Mouse (Mus musculus): Measurements from ENCODE around the gene Zfp423. TPM values are rescaled to one million over a fixed set of nuclear protein-coding genes. Genes with fewer than 3 reads are reported as not detected.

Zfp423 gene
- total RNA-seq (2021): 10 to 100 TPM; 15.0 to 19.1 TPM
- long read RNA-seq, experiment 1, partial matches to known transcripts: 16 of 22 reads
- long read RNA-seq, experiment 1, other reads (novel, unspliced or antisense): 6 of 22 reads
- long read RNA-seq, experiment 2, partial matches to known transcripts: 4 of 10 reads
- long read RNA-seq, experiment 2, other reads (novel, unspliced or antisense): 6 of 10 reads

DNA sequence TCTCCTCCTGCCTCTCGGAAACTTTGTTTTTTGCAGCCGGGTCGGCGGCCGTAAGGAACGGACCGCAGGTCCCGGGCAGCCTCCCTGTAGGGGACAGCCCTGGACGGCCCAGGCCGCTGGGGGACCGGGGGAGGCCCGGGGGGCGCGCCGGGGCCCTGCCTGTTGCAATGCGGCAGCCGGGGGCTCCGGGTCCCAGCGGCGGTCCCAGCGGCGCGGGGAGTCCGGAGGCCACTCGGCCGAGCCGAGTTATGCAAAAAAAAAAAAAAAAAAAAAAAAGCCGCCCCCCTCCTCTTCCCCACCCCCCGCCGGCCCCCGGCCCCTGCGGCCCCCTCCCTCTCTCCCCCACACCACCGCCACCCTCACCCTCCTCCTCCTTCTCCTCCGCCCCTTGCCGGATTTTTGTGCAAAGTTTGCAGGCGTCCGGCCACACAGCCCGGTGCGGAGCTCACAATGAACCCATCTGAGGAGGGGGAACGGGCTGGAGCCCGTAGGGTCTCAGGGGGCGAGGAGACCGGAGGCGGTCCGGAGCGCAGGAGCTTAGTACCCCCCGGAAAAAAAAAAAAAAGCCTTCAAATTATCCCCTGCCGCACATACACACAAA lies at the start of gene Zfp423:
TSS of gene Zfp423 (minus strand) at position 276 of the 601 bp plus-strand sequence.
- no peak for DNase-seq (ENCODE audit: low spot score)

DNA sequence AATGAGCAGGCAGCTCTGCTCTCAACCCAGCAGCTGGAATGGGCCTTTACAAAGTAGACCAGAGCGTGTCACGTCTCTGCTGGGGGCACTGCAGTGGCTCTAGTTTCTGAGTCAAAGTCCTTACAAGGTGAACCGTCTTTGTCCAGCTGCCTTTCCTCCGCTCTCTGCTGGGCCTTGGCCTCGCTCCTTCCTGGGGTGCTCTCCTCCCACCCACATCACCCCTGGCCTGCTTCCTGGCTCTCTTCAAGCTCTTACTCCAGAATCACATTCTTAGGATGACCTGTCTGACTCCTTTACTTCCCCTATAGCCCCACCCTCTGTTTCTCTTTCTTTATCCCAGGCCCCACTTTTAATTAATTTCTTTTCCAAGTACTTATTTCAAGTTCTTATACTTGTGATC lies 47.4 kb upstream of the Zfp423 start:
- DNase-seq (ENCODE audit: low spot score): no peak

DNA sequence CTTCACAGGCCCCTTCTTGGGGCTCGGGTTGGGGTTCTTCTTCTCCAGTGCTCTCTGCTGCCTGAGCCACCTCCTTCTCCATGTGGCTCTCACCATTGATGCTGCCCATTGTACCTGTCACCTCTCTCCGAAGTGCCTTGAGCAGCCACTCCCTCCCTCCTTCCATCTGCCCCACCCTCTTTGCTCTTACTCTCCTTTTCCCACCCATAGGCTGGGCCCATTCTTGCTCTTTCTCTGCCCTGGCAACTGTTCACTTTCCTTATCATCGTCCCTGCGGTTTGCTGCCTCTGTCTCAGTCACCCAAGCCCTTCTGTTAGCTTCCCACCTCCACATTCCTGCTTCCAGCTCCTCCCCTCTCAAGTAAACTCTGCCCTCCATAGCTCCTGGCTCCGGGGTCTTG lies 25.4 kb upstream of the Zfp423 start:
- DNase-seq (ENCODE audit: low spot score): no peak

DNA sequence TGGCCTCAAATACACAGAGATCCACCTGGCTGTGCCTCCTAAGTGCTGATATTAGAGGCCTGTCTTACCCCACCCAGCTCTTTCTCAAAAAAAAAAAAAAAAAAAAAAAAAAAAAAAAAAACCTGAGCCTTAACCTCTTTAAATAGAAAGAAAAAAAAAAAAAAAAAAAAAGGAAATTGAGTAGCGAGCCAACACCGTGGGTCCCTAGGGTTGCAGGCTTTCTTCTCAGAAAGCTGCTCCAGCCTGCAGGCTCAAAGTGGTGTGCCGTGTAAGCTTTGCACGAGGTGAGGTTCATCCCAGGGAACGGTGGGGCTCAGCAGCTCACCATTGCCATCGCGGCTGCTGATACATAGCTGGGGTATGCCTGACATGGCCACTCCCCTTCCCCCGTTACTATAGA lies 24.6 kb upstream of the Zfp423 start:
- no peak for DNase-seq (ENCODE audit: low spot score)

DNA sequence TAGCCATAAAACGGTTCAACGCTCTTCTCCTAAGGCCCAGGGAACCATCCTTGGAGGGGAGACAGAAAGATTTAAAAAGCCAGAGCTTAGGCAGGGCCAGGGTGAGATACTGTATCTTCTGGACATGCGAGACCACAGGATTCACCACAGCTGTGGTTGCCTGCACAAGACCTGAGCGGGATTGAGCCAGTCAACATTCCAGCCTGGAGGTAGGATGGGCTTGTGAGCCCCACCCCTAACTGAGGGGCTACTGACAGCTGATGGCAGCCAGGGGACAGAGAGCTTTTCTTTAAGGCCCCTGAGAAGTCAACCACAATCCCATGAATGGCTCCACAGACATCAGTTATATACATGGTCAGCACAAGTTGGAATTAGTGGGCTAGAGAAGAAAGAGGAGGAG lies 23.5 kb upstream of the Zfp423 start:
- no peak for DNase-seq (ENCODE audit: low spot score)

DNA sequence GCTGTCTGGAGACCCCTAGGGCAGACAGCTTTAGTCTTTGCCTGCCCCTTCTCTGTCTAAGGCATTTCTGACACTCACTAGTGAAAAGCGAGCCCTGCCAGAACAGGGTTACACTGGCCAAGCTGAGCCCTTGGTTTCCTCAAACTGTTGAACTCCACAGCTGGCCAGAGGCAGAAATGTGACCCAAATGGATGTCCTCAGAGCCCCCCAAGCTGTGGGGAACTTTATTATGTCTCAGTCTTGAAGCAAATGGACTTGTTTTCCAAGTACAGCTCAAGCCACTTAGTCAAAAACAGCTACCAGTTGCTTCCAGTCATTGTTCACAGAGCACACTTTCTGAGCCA lies 16.0 kb upstream of the Zfp423 start:
- no peak for DNase-seq (ENCODE audit: low spot score)

- DNase-seq (ENCODE audit: low spot score): peak; percentile 36
These were observed 15.5 kb upstream of the Zfp423 start for GRCm38 (mm10) chr8:87974759-87975465.

GRCm38 (mm10) chr8:87974122-87974758 lies 14.8 kb upstream of the Zfp423 start:
- no peak for DNase-seq (ENCODE audit: low spot score)

DNA sequence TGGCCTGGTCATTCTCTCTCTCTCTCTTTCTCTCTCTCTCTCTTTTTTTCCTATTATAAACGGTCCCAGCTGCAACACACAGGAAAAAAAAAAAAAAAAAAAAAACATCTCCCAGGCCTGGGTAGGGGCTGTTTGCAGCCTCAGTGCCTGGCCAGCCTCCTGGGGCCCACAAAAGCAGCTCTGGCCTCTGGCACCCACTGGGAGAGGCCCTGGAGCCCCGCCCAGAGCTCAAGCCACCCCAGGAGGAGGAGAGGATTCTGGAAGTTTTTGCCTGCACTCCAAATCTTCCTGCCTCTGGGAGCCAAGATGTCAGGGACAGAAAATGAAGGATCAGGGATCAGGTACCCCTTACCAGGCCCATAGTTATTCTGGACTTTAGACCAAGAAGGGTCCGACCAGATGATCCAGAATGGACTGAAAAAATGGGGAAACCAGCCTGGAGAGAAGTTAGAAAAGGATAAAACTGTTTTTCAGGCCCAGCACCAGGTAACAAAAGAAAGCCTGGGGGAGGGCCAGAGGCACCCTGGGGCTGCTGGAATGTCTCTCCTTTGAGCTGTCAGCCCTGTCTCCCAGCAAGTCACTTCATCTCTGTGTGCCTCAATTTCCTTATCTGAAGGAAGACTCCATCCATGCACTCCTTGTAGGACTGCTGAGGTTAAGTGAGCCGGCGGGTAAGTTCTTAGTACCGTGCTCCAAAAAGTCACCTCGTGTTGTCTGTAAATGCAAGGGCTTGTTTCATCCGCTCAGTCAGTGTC lies 8.6 kb upstream of the Zfp423 start:
- DNase-seq (ENCODE audit: low spot score): no peak

DNA sequence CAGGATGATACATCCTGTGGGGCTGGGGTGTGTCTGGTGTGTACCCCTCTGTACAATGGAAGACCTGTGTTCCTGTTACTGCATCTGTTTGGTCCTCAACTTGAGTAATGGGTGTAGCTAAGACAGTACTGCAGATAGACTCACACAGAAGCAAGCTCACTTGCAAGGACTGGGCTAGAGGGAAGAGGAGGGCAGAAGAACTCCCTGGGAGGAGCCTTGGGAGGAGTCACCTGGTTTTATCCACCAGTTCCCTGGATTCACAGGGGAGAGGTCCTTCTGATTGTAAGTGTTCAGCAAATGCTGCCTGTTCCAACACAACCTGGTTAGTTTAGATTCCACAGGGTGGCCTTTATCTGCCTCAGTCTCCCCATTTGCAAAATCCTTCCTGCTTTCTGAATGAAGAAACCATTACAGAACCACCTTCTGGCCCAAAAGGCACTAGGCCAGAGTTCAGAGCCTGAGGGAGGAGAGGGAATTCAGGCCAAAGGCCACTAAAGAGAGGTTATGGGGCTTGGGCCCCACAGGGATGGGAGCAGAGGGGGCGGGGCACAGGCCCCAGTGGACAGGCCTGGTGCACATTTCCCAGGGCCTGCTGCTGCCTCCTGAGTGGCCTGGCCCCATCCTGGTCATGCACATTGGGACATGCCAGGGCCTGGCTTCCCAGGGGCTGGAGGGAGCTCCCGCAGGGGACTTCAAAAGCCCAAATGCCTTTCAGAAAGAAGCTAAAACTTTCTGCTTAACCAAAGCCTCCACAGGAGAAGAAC lies 7.8 kb upstream of the Zfp423 start:
- DNase-seq (ENCODE audit: low spot score): no peak

DNA sequence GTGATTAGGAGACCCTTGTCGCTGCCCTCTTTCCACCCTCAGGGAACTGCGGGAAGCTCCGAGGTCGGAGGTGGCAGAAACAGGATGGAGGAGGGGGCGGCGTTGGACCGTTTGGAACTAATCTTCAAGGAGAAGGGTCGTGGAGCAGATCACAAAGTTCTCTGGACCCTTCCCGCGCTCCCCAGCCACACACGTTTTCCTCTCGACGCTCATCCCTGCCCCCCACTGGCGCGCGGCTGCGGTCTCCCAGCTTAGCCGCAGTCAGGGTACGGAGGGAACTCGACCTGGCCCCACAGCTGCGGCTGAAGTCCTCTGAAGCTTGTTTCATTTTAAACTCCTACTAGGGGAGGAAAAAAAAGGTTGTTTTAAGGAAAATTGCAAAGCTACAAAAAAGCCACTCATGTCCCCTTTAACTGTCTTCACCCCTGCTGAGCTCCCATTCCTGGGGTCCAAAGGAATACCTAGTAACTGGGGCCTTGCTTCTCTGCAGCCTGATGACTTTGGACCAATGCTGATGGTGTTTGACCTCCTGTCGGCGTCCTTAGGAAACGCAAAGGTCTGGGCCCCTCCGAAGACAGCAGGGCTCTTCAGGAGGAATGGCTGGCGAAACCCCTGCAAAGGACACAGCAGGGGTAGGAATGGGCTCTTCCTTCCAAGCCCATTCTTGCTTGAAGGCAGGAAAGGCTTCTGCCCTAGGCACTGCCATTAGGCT lies 3.3 kb upstream of the Zfp423 start:
- DNase-seq (ENCODE audit: low spot score): no peak

- peak; percentile 52 for DNase-seq (ENCODE audit: low spot score)
These were observed 2.5 kb upstream of the Zfp423 start for GRCm38 (mm10) chr8:87961680-87962513.

GRCm38 (mm10) chr8:87961108-87961507 lies 1.7 kb upstream of the Zfp423 start:
- DNase-seq (ENCODE audit: low spot score): peak; percentile 51

DNA sequence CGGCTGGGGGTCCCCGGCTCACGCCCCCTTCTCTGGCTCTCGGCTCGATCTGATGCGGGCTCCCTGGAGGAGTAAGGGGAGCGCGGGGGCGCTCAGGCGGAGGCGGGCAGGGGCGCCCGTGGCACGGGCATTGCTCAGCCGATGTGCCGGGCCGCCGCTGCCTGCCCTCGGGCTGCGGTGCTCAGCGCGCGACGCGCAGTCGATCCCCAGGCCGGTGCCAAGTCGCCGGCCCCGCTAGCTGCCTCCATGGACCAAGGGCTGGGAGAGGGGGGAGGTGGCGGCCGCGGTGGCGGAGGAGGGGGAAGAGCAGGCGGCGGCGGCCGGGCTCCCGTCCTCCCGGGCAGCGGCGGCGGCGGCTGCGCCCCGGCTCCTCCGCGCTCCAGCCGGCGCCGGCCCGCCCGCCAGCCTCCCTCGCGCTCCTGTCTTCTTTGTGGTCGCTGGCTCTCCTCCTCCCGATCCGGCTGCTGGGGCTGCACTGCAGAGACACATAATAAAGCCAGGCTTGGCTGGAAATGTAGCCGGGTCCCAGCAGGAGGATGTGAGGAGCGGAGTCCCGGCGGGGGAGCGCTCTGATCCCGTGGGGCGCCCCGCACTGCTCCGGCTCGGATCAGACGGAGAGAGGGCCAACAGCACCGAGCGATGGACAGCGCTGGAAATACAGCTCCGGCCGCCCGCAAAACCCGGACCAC lies 810 bp upstream of the Zfp423 start:
- peak; percentile 81 for DNase-seq (ENCODE audit: low spot score)

DNA sequence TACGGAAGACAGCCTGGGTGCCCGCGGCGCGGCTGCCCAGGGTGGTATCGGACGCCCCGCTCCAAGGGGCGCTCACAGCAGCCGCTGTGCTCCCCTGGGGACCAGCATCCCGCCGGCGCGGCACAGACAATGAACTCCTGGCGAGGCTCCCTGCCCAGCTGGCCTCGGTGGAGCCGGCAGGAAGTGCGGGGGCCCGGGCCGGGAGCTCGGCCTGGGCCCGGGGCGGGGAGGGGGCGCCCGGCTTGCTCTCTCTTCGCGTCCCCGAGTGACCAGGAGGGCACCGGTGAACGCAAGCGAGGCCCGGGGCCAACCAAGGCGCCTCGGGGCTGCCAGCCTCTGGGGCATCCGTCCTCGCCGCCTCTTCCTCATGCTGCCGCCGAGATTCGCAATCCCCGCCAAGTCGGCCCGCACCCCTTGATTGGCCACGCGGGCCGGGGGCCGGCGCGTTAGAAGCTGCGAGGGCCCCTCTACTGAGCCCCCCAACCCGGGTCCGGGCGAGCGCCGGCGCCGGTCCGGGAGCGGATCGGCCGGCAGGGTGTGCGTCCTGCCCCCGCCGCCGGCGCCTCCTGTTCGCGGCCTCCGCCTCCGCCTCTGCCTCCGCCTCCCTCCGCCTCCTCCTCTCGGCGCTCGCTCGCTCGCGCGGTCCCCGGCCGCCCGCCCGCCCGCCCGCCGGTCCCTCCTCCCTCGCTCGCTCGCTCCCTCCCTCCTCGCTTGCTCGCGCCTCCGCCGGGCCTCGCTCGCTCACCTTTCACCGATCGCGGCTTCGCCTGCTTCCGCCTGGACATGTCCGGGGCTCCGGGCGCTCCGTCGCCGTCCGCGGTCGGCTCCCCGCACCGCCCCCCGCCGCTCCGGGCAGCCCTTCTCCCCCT lies 710 bp downstream of the Zfp423 start:
- DNase-seq (ENCODE audit: low spot score): peak; percentile 69

DNA sequence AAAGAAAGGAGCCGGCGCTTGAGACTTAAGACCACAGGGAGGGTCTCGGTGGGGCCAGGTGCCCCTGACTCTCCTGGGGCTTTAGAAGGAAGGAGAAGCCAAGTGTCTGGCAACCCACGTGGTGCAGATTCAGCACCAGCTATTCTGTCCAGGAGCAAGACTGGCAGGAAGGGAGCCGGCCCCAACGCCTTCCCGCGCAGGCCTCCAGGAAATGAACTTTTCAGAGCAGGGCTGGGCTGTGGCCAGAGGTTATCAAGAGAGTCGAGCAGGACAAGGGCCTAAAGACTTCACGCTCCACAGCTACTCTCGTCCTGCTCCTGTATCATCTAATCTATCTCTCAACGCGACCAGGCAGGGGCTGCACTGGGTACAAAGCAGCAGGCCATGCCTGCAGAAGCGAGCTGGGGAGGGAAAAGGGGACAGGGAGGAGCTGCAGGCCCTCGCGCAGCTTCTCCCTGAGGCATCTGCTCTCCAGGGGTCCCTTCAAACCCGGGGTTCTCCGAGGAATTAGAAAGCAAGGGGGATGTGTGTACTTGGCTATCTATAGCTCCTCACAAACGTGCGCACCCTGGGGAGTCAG lies 1.4 kb downstream of the Zfp423 start:
- DNase-seq (ENCODE audit: low spot score): peak; percentile 54

DNA sequence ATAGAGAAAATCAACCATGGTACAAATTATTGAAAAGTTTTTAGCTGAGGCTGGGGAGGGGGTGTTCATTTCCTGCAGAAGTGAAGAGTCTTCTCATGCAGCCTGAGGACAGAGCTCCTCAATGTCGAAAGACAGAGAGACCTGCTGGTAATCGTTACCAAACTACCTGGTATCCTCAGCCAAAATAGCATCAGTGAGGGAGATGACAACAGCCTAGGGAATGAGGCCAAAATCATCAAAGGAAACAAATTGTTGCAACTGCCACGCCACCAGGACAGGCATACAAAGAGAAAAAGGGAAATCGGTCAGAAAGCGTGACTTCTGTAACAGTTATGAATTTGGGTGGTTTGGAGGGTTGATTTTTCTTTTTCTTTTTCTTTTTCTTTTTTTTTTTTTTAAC lies 3.4 kb downstream of the Zfp423 start:
- no peak for DNase-seq (ENCODE audit: low spot score)

DNA sequence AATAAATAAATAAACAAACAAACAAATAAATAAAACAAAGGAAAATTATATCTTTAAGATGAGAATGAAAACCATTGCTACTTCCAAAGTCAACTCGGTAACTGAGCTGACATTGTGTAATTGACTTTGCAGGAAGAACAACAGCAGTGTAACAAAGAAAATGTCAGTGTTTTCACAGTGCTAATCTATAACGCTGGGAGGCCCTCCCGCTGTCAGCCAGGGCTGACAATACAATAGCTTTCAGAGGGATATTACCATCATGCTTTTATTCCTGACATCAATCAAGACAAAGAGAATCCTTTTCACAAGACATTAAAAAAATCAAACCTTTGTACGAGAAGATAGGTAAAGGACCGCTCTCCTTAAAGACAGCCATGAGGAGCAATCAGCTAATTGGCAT lies 5.9 kb downstream of the Zfp423 start:
- no peak for DNase-seq (ENCODE audit: low spot score)
